Mouse (Mus musculus) Muller cell, postnatal 12 days (primary cell): ENCODE results near the gene Olfr1419.
"Not testable (repeated sequence)": the region's sequence is repeated elsewhere in the genome, so short reads cannot be mapped to it uniquely, and the experiment has no call there.

Experiments
- DNase-seq: peaks from one replicate; pipeline ENCODE4 v3.0.0-alpha.2; 2015; ENCODE audit errors: inconsistent ontology term

Olfr1419 gene

GRCm38 (mm10) chr19:11875006-11875405 is at the start of gene Olfr1419:
TSS of gene Olfr1419 (minus strand) at chr19:11875106.
- DNase-seq, result no peak

GRCm38 (mm10) chr19:11922515-11922914 is 47.6 kb upstream of the Olfr1419 start:
- not testable (repeated sequence) for DNase-seq

DNA sequence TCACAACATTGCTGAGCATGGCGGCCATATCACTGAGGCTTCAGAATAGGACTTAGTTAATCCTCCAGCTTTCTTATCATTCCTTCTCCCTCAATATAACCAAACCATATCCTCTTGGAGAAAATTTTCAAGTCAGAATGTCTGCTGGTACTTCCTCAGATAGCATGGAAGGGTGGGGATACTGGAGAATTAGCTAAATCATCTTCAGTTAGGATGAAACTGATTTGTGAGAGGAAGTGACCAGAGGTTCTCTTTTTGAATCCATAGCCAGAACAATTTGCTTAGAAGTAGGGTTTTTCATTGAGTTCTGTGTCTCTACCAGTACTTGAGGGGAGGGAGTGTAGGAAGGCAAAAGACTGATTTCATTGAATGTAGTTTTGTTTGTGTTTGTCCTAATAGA is 47.2 kb upstream of the Olfr1419 start:
- DNase-seq, result no peak

DNA sequence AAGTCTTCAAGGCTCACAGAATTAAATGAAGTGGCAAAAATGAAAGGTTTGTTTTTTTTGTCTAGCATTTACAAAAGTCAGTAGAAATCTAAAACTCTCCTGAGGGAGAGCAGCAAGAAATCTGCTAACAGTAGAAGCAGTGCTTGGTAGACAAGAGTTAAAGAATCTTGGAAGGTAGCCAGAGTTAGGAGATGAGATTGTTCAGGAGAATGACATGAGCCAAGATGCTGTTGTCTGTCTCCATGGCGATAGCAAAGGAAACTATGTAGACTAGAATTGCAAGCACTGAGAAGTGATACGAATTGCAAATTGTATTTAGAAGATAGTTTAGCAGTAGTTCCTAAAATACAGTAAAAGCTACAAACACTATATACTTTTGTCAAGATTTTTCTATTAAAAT is 40.9 kb upstream of the Olfr1419 start:
- DNase-seq, result peak; percentile 79

GRCm38 (mm10) chr19:11912533-11913121 is 37.7 kb upstream of the Olfr1419 start:
- peak; percentile 72 for DNase-seq

- peak; percentile 99 for DNase-seq
Measured at GRCm38 (mm10) chr19:11912037-11912532, 37.2 kb upstream of the Olfr1419 start, which contains the start of gene Patl1. TSS of gene Patl1 (plus strand) at chr19:11912399.

DNA sequence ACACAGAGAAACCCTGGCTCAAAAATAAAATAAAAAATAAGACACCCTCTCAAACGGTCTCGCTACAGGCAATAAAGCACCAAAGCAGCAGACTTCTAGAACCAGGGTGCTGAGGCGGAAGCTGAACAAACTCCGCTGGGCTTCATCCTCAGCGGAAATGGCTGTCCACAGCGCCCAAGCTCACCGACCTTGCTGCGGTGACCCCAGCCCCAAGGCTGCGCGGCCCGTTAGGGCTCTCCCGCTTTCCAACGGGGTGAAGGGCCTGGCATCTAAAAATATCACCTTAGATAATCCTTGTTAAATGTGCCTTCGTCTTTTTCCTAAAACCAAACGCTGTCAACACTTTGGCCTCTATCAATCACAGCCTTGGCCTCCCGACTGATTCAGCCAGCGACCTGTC is 36.7 kb upstream of the Olfr1419 start:
- no peak for DNase-seq

- DNase-seq, result no peak
Measured at GRCm38 (mm10) chr19:11911021-11911420, 36.1 kb upstream of the Olfr1419 start.

DNA sequence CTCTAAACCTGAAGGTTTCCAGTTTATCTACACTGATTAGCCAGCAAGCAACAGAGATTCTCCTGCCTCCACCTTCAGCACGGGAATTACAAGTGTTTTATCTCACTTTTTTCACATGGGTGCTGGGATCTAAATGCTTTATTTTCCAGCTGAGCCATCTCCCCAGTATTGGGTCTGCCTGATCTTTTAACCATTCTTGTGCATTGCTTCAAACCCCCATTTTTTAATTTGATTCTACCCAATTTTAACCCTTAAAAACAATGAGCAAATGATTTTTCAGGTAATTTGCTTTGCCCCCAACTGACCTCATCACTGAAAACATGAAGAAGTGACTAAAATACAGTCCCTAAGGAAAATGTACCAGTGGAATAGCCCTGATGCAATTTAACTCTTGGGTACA is 11.4 kb upstream of the Olfr1419 start, which contains the start of gene Olfr1420:
Gene Olfr1420 (plus strand): TSS at position 301 of the 400 bp plus-strand sequence.
- no peak for DNase-seq

- DNase-seq, result not testable (repeated sequence)
Measured at GRCm38 (mm10) chr19:11878404-11878803, 3.5 kb upstream of the Olfr1419 start.

DNA sequence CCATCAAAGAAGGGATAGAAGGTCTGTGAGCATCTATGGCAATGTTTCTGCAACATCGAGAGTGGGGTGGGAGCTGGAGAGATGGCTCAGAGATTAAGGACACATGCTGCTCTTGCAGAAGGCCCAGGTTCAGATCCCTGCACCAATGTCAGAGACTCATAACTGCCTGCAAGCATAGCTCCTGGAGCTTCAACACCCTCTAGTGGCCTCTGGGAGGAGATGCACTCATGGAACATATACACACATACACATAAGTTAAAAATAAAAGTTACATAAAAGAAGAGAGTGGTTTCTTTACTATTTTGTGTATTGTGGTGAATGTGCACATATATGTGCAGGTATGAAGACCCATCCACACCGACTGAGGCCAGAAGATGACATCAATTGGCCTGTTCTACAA is 7.1 kb downstream of the Olfr1419 start:
- no peak for DNase-seq

DNA sequence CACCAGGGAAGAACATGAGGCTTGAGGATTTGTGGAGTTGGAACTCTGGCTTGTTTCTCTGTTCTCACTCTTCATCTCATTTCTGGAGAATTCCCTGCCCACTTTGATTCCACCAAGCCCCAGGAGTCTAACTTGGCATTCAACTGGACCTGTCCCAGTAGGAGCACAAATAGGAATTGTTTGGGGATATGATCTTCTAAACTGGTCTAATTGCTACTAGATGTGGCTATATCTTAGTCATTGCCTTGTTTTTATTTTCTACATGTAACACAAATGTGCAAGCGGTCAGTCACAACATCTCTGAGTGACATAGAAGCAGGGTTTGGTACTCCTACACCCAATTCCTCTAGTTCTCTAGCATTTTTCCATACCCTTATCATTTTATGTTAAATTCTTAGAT is 13.9 kb downstream of the Olfr1419 start, which contains the start of gene Olfr1418:
Gene Olfr1418 (minus strand): TSS at position 101 of the 400 bp plus-strand sequence.
- DNase-seq, result no peak

GRCm38 (mm10) chr19:11856506-11856905 is 18.4 kb downstream of the Olfr1419 start:
- DNase-seq, result no peak

- no peak for DNase-seq
Measured at GRCm38 (mm10) chr19:11854821-11855220, 20.1 kb downstream of the Olfr1419 start.

DNA sequence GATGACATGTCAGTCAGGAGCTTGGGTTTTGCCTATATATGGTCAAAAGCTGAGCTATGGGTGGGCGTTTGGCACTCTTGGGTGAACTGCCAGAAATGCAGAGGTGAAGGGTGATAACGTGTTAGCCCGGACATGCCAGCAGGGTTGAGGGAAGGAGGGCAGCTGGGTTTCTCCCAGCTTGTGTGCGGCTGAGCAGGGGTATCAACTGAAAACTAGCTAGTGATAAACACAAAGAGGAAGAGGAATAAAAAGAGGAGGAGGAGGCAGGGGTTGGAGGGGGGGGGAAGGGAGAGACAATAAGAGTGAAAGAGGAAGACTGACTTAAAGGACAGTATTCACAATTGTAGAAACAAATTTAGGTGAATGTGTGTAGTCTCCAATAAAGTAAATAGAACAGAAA is 22.3 kb downstream of the Olfr1419 start:
- DNase-seq, result no peak

DNA sequence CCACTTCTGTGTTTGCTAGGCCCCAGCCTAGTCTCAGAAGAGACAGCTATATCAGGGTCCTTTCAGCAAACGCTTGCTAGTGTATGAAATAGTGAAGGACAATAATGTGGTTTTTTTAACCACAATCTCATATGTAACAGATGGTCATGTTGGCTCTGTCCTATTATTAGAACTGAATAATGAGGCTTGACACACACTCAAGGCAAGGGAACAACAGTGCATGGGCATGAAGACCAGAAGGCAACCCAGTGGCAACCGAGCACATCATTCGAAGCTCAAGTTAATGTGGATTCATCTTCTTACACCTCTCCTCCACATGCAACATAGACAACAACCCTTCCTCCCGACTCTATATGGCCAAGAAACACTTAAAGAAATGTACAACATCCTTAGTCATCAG is 28.6 kb downstream of the Olfr1419 start:
- DNase-seq, result no peak

DNA sequence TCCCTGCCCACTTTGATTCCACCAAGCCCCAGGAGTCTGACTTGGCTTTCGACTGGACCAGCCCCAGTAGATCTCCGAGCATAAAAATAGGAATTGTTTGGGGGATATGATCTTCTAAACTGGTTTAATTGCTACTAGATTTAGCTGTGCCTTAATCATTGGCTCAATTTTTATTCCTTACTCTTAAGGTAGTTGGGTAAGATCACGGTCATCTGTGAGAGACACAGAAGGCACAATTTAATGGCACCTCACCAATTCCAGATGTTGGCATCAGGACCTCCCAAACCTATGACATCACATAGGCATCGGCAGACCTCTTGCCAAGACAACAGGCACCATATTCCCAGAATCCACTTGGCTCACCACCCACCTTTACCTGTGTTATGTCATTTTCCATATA is 35.8 kb downstream of the Olfr1419 start, which contains the start of gene Olfr1417:
Gene Olfr1417 (minus strand): TSS at position 101 of the 400 bp plus-strand sequence.
- no peak for DNase-seq

DNA sequence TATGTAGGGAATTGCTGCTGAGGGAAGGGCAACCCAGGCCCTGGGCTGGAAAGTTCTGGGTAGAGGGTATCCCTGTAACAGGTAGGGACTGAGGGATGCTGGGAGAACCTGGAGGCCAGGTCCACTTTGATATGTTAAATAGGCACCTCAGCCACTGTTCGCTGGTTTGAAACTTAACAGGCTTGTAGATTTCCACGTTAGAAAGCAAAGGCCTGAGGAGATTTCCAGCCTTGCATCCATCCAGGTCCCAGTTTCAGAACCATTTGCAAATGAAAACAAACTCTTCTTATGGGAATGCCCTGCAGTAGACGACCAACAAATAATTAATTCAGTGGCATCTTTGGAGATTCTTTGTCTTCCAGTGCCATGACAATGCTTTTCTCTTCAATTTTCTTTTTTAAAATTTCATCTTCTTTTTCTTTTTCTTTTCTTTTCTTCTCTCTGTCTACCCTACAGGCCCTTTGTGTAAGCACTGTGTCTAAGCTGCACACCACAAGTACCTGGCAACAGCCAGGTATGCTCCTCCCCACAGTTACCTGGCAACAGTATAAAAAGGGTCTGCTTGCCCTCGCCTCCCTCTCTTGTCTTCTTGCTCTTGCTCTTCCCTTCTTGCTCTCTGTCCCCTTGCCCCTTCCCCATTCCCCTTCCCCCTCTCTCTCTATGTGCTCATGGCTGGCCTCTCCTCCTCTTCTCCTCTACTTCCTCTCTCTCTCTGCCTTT is 51.4 kb downstream of the Olfr1419 start:
- no peak for DNase-seq

DNA sequence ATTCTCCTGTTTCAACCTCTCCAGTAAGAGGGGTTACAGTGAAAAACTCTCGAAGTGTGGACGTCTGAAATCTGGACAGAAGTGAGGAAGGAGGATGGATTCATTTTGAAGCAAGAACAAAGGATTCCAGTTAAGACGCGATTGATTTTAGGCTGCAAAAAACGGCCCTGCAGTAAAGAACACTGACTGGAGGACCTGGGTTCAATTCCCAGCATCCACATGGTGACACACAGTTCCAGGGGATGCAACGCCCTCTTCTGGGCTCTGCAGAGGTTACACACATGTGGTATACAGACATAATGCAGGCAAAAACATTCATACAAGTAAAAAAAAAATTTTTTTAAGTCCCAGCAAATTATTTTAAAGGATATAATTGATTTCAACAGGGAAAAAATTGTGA is 54.7 kb downstream of the Olfr1419 start:
- no peak for DNase-seq

DNA sequence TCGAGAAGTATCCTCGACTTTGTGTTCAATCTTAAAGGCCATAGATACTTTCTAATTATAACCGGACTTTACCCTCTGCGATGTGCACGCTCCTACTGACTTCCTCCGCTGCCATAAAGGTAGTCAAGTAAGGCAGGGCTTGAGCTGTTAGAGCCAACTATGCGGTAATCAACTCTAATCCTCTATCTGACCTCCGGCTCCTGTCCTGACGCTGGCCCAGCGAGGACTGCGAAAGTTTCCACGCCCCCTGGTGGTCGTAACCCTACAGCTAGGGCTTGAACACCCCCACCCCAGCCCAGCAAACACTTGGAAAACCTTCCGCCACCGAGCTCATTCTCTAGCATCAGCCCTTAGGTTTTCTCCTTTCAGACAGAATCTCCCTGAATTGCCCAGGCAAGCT is 55.1 kb downstream of the Olfr1419 start:
- peak; percentile 75 for DNase-seq

GRCm38 (mm10) chr19:11819143-11819700 is 55.7 kb downstream of the Olfr1419 start, which contains the start of gene Stx3:
TSS of gene Stx3 (minus strand) at chr19:11819403.
- no peak for DNase-seq
